Mouse (Mus musculus) olfactory bulb, adult 2 months (tissue): ENCODE measurements at regions not wholly inside any gene's neighbourhood (a gene's known extent, or its start where the extent isn't known, plus 50 kb on each side); places are given as distances from the start of the nearest gene placed in this dataset.

Experiments used
- CTCF ChIP-seq: fragments of 200-500 bp; IDR thresholded peaks from 2 replicates; pipeline ENCODE4 v1.5.1; 2012; ENCODE audit warnings: low read depth, mild to moderate bottlenecking, low read length, moderate library complexity; ENCODE audit not compliant: insufficient read depth
- POLR2A ChIP-seq: fragments of 200-500 bp; IDR thresholded peaks from 2 replicates; pipeline ENCODE4 v1.6.1; 2012; ENCODE audit warnings: mild to moderate bottlenecking, low read depth, low read length, moderate library complexity; ENCODE audit not compliant: insufficient read depth

- TF ChIP-seq CTCF (no peak), POLR2A (no peak)
These were observed 145.7 kb upstream of the Tmpo start for GRCm38 (mm10) chr10:91326661-91327312.
